Mouse (Mus musculus): ENCODE data around the gene Zfp276. TPM values are rescaled to one million over a fixed set of nuclear protein-coding genes. Genes with fewer than 3 reads are reported as not detected.
A peak's percentile ranks its signal among the peaks of the same experiment; 100 is the strongest.

Zfp276 gene
- 14.5 and 17.8 TPM in 2 replicates for polyA plus RNA-seq (2014; fragmentation: Nextera tagmentation; extraction: Ambion mirVana)

GRCm38 (mm10) chr8:123254099-123254885 is at the start of gene Zfp276, which contains the start of gene Vps9d1:
Gene Zfp276 (plus strand): TSS chr8:123254195.
Gene Vps9d1 (minus strand): TSS chr8:123254348.
- Histone ChIP-seq H3K27ac (replicated peaks; ENCODE audit: low read depth, low read length) (peak within 1 kb of the TSS; percentile 87), H3K4me3 (ENCODE audit: low read depth, low read length) (peak within 1 kb of the TSS; percentile 78), H3K9ac (replicated peaks; ENCODE audit: low read length) (peak within 1 kb of the TSS; percentile 96), H3K4me1 (ENCODE audit: control insufficient read depth, insufficient read depth, low read length) (peaks cover 4% of the 10 kb centered on the region; the same call in 1 of the 2 replicates), H3K9me3 (replicated peaks; ENCODE audit: control insufficient read depth, low read length) (no peaks in the 10 kb centered on the region), H3K36me3 (replicated peaks; ENCODE audit: control insufficient read depth, insufficient read depth, low read depth, low read length) (no peaks in the 10 kb centered on the region; the same call in none of the 2 replicates), H3K27me3 (ENCODE audit: control insufficient read depth, insufficient read depth, low read length) (no peaks in the 10 kb centered on the region), H3K4me2 (ENCODE audit: low read depth, low read length) (peak within 1 kb of the TSS; percentile 94)
- peak; percentile 94 for ATAC-seq (replicated peaks; ENCODE audit: insufficient number of reproducible peaks, low FRiP score, low TSS enrichment, low read depth)
- WGBS = under 1% methylated on average over 94 of the region's 99 CpGs
- DNase-seq (ENCODE audit: low spot score) = peak; percentile 87

- H3K9ac ChIP-seq (replicated peaks; ENCODE audit: low read length) = peak overlapping the region; percentile 90
- WGBS = 50% methylated on average over 10 of the region's 10 CpGs
- peak overlapping the region; percentile 74 for H3K4me2 ChIP-seq (ENCODE audit: low read depth, low read length)
- peak overlapping the region; percentile 93 for H3K4me3 ChIP-seq (ENCODE audit: low read depth, low read length)
- no peaks in the 10 kb centered on the region for H3K27me3 ChIP-seq (ENCODE audit: control insufficient read depth, insufficient read depth, low read length)
- DNase-seq (ENCODE audit: low spot score) = no peak
- no peaks in the 10 kb centered on the region for H3K9me3 ChIP-seq (replicated peaks; ENCODE audit: control insufficient read depth, low read length)
- no peaks in the 10 kb centered on the region for H3K4me1 ChIP-seq (ENCODE audit: control insufficient read depth, insufficient read depth, low read length)
- ATAC-seq (replicated peaks; ENCODE audit: insufficient number of reproducible peaks, low FRiP score, low TSS enrichment, low read depth) = no peak
- H3K27ac ChIP-seq (replicated peaks; ENCODE audit: low read depth, low read length) = no peak overlapping the region
- peaks cover 5% of the 10 kb centered on the region for H3K36me3 ChIP-seq (replicated peaks; ENCODE audit: control insufficient read depth, insufficient read depth, low read depth, low read length)
Measured at GRCm38 (mm10) chr8:123211876-123212275, 42.1 kb upstream of the Zfp276 start.

- under 1% methylated on average over 72 of the region's 76 CpGs for WGBS
- peak within 1 kb of the TSS; percentile 93 for H3K4me3 ChIP-seq (ENCODE audit: low read depth, low read length)
- H3K4me2 ChIP-seq (ENCODE audit: low read depth, low read length) = peak within 1 kb of the TSS; percentile 74
- H3K36me3 ChIP-seq (replicated peaks; ENCODE audit: control insufficient read depth, insufficient read depth, low read depth, low read length) = peaks cover 2% of the 10 kb centered on the region
- H3K4me1 ChIP-seq (ENCODE audit: control insufficient read depth, insufficient read depth, low read length) = no peaks in the 10 kb centered on the region
- H3K9ac ChIP-seq (replicated peaks; ENCODE audit: low read length) = peak within 1 kb of the TSS; percentile 90
- H3K27ac ChIP-seq (replicated peaks; ENCODE audit: low read depth, low read length) = no peak within 1 kb of the TSS
- no peaks in the 10 kb centered on the region for H3K27me3 ChIP-seq (ENCODE audit: control insufficient read depth, insufficient read depth, low read length)
- no peaks in the 10 kb centered on the region for H3K9me3 ChIP-seq (replicated peaks; ENCODE audit: control insufficient read depth, low read length)
- DNase-seq (ENCODE audit: low spot score) = peak; percentile 96
- ATAC-seq (replicated peaks; ENCODE audit: insufficient number of reproducible peaks, low FRiP score, low TSS enrichment, low read depth) = peak; percentile 89
Measured at GRCm38 (mm10) chr8:123212321-123213117, 41.5 kb upstream of the Zfp276 start, which contains the start of the genes Chmp1a and Spata33. Gene Chmp1a (minus strand): TSS chr8:123212763. Gene Spata33 (plus strand): TSS chr8:123212832.

- Histone ChIP-seq H3K4me1 (ENCODE audit: control insufficient read depth, insufficient read depth, low read length) (no peaks in the 10 kb centered on the region), H3K36me3 (replicated peaks; ENCODE audit: control insufficient read depth, insufficient read depth, low read depth, low read length) (peaks cover 2% of the 10 kb centered on the region; the same call in 1 of the 2 replicates), H3K27me3 (ENCODE audit: control insufficient read depth, insufficient read depth, low read length) (no peaks in the 10 kb centered on the region), H3K4me3 (ENCODE audit: low read depth, low read length) (peak overlapping the region; percentile 93), H3K27ac (replicated peaks; ENCODE audit: low read depth, low read length) (no peak overlapping the region), H3K9ac (replicated peaks; ENCODE audit: low read length) (peak overlapping the region; percentile 27), H3K9me3 (replicated peaks; ENCODE audit: control insufficient read depth, low read length) (no peaks in the 10 kb centered on the region), H3K4me2 (ENCODE audit: low read depth, low read length) (peak overlapping the region; percentile 74)
- ATAC-seq (replicated peaks; ENCODE audit: insufficient number of reproducible peaks, low FRiP score, low TSS enrichment, low read depth) = no peak
- 21% methylated on average over 22 of the region's 22 CpGs for WGBS
- DNase-seq (ENCODE audit: low spot score) = no peak
Measured at GRCm38 (mm10) chr8:123213118-123213772, 40.8 kb upstream of the Zfp276 start.

GRCm38 (mm10) chr8:123215430-123215829 is 38.6 kb upstream of the Zfp276 start:
- DNase-seq (ENCODE audit: low spot score) (no peak), ATAC-seq (replicated peaks; ENCODE audit: insufficient number of reproducible peaks, low FRiP score, low TSS enrichment, low read depth) (no peak)
- Histone ChIP-seq H3K36me3 (replicated peaks; ENCODE audit: control insufficient read depth, insufficient read depth, low read depth, low read length) (no peaks in the 10 kb centered on the region), H3K9me3 (replicated peaks; ENCODE audit: control insufficient read depth, low read length) (no peaks in the 10 kb centered on the region), H3K4me3 (ENCODE audit: low read depth, low read length) (no peak overlapping the region), H3K27ac (replicated peaks; ENCODE audit: low read depth, low read length) (no peak overlapping the region), H3K9ac (replicated peaks; ENCODE audit: low read length) (no peak overlapping the region), H3K27me3 (ENCODE audit: control insufficient read depth, insufficient read depth, low read length) (no peaks in the 10 kb centered on the region), H3K4me1 (ENCODE audit: control insufficient read depth, insufficient read depth, low read length) (no peaks in the 10 kb centered on the region), H3K4me2 (ENCODE audit: low read depth, low read length) (no peak overlapping the region)
- WGBS = 66% methylated on average over 3 of the region's 3 CpGs

GRCm38 (mm10) chr8:123220917-123221316 is 33.1 kb upstream of the Zfp276 start:
- DNase-seq (ENCODE audit: low spot score) (no peak), ATAC-seq (replicated peaks; ENCODE audit: insufficient number of reproducible peaks, low FRiP score, low TSS enrichment, low read depth) (no peak)
- Histone ChIP-seq H3K27me3 (ENCODE audit: control insufficient read depth, insufficient read depth, low read length) (no peaks in the 10 kb centered on the region), H3K36me3 (replicated peaks; ENCODE audit: control insufficient read depth, insufficient read depth, low read depth, low read length) (no peaks in the 10 kb centered on the region), H3K9ac (replicated peaks; ENCODE audit: low read length) (no peak overlapping the region), H3K4me3 (ENCODE audit: low read depth, low read length) (no peak overlapping the region), H3K4me1 (ENCODE audit: control insufficient read depth, insufficient read depth, low read length) (no peaks in the 10 kb centered on the region), H3K9me3 (replicated peaks; ENCODE audit: control insufficient read depth, low read length) (no peaks in the 10 kb centered on the region), H3K27ac (replicated peaks; ENCODE audit: low read depth, low read length) (no peak overlapping the region), H3K4me2 (ENCODE audit: low read depth, low read length) (no peak overlapping the region)
- 97% methylated on average over 1 of the region's 1 CpGs for WGBS

GRCm38 (mm10) chr8:123224278-123225266 is 29.4 kb upstream of the Zfp276 start, which contains the start of gene Cdk10:
Gene Cdk10 (plus strand): TSS chr8:123224842.
- DNase-seq (ENCODE audit: low spot score) (peak; percentile 97), ATAC-seq (replicated peaks; ENCODE audit: insufficient number of reproducible peaks, low FRiP score, low TSS enrichment, low read depth) (peak; percentile 82)
- peak within 1 kb of the TSS; percentile 67; the same call in 1 of the 2 replicates for H3K27ac ChIP-seq (replicated peaks; ENCODE audit: low read depth, low read length)
- WGBS = 3% methylated on average over 59 of the region's 59 CpGs
- H3K36me3 ChIP-seq (replicated peaks; ENCODE audit: control insufficient read depth, insufficient read depth, low read depth, low read length) = no peaks in the 10 kb centered on the region
- H3K4me2 ChIP-seq (ENCODE audit: low read depth, low read length) = peak within 1 kb of the TSS; percentile 92
- peak within 1 kb of the TSS; percentile 90 for H3K4me3 ChIP-seq (ENCODE audit: low read depth, low read length)
- no peaks in the 10 kb centered on the region for H3K9me3 ChIP-seq (replicated peaks; ENCODE audit: control insufficient read depth, low read length)
- no peaks in the 10 kb centered on the region for H3K4me1 ChIP-seq (ENCODE audit: control insufficient read depth, insufficient read depth, low read length)
- H3K9ac ChIP-seq (replicated peaks; ENCODE audit: low read length) = peak within 1 kb of the TSS; percentile 89
- H3K27me3 ChIP-seq (ENCODE audit: control insufficient read depth, insufficient read depth, low read length) = no peaks in the 10 kb centered on the region
